Mouse (Mus musculus) embryonic facial prominence, embryonic 14.5 days (tissue): ENCODE data around the gene Pate4. TPM values are rescaled to one million over a fixed set of nuclear protein-coding genes. Genes with fewer than 3 reads are reported as not detected.

ENCODE experiments used
- ATAC-seq: fragments of 200-750 bp; cut with Nextera tagmentation; 2 replicates; pipeline ENCODE4 v1.8.0; 2017; ENCODE audit warnings: low read depth, moderate number of reproducible peaks, moderate TSS enrichment
- DNase-seq: peaks from one replicate; pipeline ENCODE4 v3.0.0-alpha.2; 2015; ENCODE audit warnings: low spot score
- H3K27ac ChIP-seq: fragments of 300-500 bp; sonication (generic); replicated peaks from 2 replicates; pipeline ENCODE4 v1.5.1; 2014; ENCODE audit warnings: low read depth, mild to moderate bottlenecking, low read length, moderate library complexity
- H3K27me3 ChIP-seq: fragments of 300-500 bp; sonication (generic); replicated peaks from 2 replicates; pipeline ENCODE4 v1.6.1; 2014; ENCODE audit warnings: low read length; ENCODE audit not compliant: control insufficient read depth, insufficient read depth
- H3K36me3 ChIP-seq: fragments of 300-500 bp; sonication (generic); 2 replicates; pipeline ENCODE4 v1.6.1; 2014; ENCODE audit warnings: low read length, mixed read lengths; ENCODE audit not compliant: control insufficient read depth, insufficient read depth
- H3K4me1 ChIP-seq: fragments of 300-500 bp; sonication (generic); 2 replicates; pipeline ENCODE4 v1.6.1; 2014; ENCODE audit warnings: antibody characterized with exemption, low read length; ENCODE audit not compliant: control insufficient read depth, insufficient read depth
- H3K4me2 ChIP-seq: fragments of 300-500 bp; sonication (generic); 2 replicates; pipeline ENCODE4 v1.6.1; 2014; ENCODE audit warnings: low read depth, mild to moderate bottlenecking, low read length, moderate library complexity, mixed read lengths
- H3K4me3 ChIP-seq: fragments of 300-500 bp; sonication (generic); 2 replicates; pipeline ENCODE4 v1.5.1; 2014; ENCODE audit warnings: low read depth, mild to moderate bottlenecking, low read length
- H3K9ac ChIP-seq: fragments of 300-500 bp; sonication (generic); 2 replicates; pipeline ENCODE4 v1.6.1; 2014; ENCODE audit warnings: low read depth, mild to moderate bottlenecking, low read length, moderate library complexity, mixed read lengths
- H3K9me3 ChIP-seq: fragments of 300-500 bp; sonication (generic); 2 replicates; pipeline ENCODE4 v1.6.1; 2016; ENCODE audit warnings: low read length; ENCODE audit not compliant: control insufficient read depth
- WGBS: fragments of 180-500 bp; shearing (Covaris S2); extraction: QIAGEN DNeasy Blood & Tissue Kit; methylation state at CpG from one replicate; pipeline ENCODE4 v1.1.7; 2014; 5-methylcytosine and 5-hydroxymethylcytosine counted together
- polyA plus RNA-seq: library from polyadenylated mRNA; unstranded; fragments of >200 nt; fragmentation: Nextera tagmentation; extraction: Ambion mirVana; gene quantifications from 2 replicates; pipeline ENCODE4 v1.2.1, GENCODE M21; 2014

The Pate4 gene
- polyA plus RNA-seq, 1 experiment from 2014 or later, result not detected

GRCm38 (mm10) chr9:35570663-35571062, 41.1 kb downstream of the Pate4 start:
- peak overlapping the region; percentile 87; the same call in 1 of the 2 replicates for H3K27ac ChIP-seq
- H3K9ac ChIP-seq, result peak overlapping the region; percentile 71
- H3K9me3 ChIP-seq, result no peaks in the 10 kb centered on the region
- H3K4me1 ChIP-seq, result peaks cover 6% of the 10 kb centered on the region; the same call in 1 of the 2 replicates
- H3K4me2 ChIP-seq, result peak overlapping the region; percentile 75
- DNase-seq (no peak), ATAC-seq (no peak)
- peaks cover 11% of the 10 kb centered on the region for H3K27me3 ChIP-seq
- 9% methylated on average over 5 of the region's 5 CpGs for WGBS
- peak overlapping the region; percentile 83 for H3K4me3 ChIP-seq
- peaks cover 27% of the 10 kb centered on the region for H3K36me3 ChIP-seq

GRCm38 (mm10) chr9:35569571-35570534, 41.9 kb downstream of the Pate4 start, which contains the start of the genes Pate2 and Hyls1:
TSS of gene Pate2 (plus strand) at chr9:35570284.
TSS of gene Hyls1 (minus strand) at chr9:35570398.
- Histone ChIP-seq H3K9me3 (no peaks in the 10 kb centered on the region), H3K4me2 (peak within 1 kb of the TSS; percentile 75), H3K36me3 (peaks cover 35% of the 10 kb centered on the region), H3K27me3 (peaks cover 7% of the 10 kb centered on the region), H3K4me1 (peaks cover 6% of the 10 kb centered on the region; the same call in 1 of the 2 replicates), H3K27ac (peak within 1 kb of the TSS; percentile 87), H3K4me3 (peak within 1 kb of the TSS; percentile 83), H3K9ac (peak within 1 kb of the TSS; percentile 85)
- peak; percentile 99 for DNase-seq
- peak; percentile 98 for ATAC-seq
- WGBS, result under 1% methylated on average over 82 of the region's 86 CpGs

DNA sequence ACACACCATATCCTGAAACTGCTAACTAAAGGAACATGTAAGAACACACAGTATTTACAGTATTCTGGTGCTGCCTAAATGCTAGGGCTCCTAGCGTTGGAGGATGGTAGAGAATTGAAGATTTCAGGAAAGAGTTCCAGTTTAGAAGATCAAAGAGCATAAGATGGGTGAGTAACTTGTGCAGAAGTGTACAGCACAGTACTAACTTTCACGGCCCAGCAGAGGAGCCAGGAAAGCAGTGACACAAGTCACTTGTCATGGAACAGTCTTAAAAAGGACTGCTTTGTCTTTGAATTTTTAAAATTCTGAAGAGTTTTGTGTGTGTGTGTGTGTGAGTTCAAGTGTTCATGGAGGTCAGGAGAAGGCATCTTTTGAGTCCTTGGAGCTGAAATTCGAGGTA, 43.7 kb downstream of the Pate4 start:
- Histone ChIP-seq H3K27ac (no peak overlapping the region), H3K4me1 (peaks cover 6% of the 10 kb centered on the region; the same call in 1 of the 2 replicates), H3K36me3 (peaks cover 45% of the 10 kb centered on the region), H3K9me3 (no peaks in the 10 kb centered on the region), H3K9ac (no peak overlapping the region), H3K4me2 (no peak overlapping the region), H3K4me3 (no peak overlapping the region), H3K27me3 (no peaks in the 10 kb centered on the region)
- 81% methylated on average over 3 of the region's 3 CpGs for WGBS
- no peak for ATAC-seq
- no peak for DNase-seq

GRCm38 (mm10) chr9:35564536-35565240, 47.1 kb downstream of the Pate4 start:
- no peak for DNase-seq
- H3K27ac ChIP-seq, result no peak overlapping the region
- H3K4me3 ChIP-seq, result no peak overlapping the region
- H3K4me1 ChIP-seq, result peaks cover 14% of the 10 kb centered on the region
- peaks cover 58% of the 10 kb centered on the region for H3K36me3 ChIP-seq
- H3K27me3 ChIP-seq, result no peaks in the 10 kb centered on the region
- ATAC-seq, result no peak
- H3K9ac ChIP-seq, result no peak overlapping the region
- 89% methylated on average over 5 of the region's 5 CpGs for WGBS
- H3K4me2 ChIP-seq, result no peak overlapping the region
- no peaks in the 10 kb centered on the region for H3K9me3 ChIP-seq

DNA sequence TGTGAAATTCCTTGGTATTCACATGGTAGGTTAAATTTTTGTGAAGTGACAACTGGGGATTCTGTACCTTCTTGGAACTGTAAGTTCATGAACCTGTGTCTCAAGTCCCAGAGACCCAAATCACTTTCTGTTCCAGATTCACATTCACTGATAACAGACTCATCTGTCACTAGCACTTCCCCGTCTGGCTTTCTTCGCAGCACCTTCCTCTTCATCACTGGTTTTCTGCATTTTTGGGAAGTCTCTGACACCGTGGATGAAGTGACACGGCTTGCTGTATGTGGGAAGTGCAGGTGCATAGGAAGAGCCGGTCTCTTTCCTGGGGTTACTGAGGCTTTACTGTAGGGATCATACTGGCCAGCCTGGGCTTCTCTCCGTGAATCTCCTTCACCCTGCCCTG, 50.2 kb downstream of the Pate4 start:
- 92% methylated on average over 6 of the region's 6 CpGs for WGBS
- Histone ChIP-seq H3K4me2 (no peak overlapping the region), H3K9ac (no peak overlapping the region), H3K4me1 (peaks cover 8% of the 10 kb centered on the region), H3K4me3 (no peak overlapping the region), H3K9me3 (no peaks in the 10 kb centered on the region), H3K36me3 (peaks cover 41% of the 10 kb centered on the region), H3K27me3 (no peaks in the 10 kb centered on the region), H3K27ac (no peak overlapping the region)
- DNase-seq (no peak), ATAC-seq (no peak)

- no peak overlapping the region for H3K4me2 ChIP-seq
- no peak for DNase-seq
- no peak for ATAC-seq
- H3K4me3 ChIP-seq, result no peak overlapping the region
- no peaks in the 10 kb centered on the region for H3K27me3 ChIP-seq
- WGBS, result 93% methylated on average over 11 of the region's 11 CpGs
- no peak overlapping the region for H3K9ac ChIP-seq
- no peak overlapping the region for H3K27ac ChIP-seq
- peaks cover 8% of the 10 kb centered on the region for H3K4me1 ChIP-seq
- no peaks in the 10 kb centered on the region for H3K9me3 ChIP-seq
- H3K36me3 ChIP-seq, result peaks cover 36% of the 10 kb centered on the region
Measured at GRCm38 (mm10) chr9:35561076-35561475, 50.7 kb downstream of the Pate4 start.

GRCm38 (mm10) chr9:35559009-35559890, 52.5 kb downstream of the Pate4 start:
- peak overlapping the region; percentile 61 for H3K4me3 ChIP-seq
- H3K36me3 ChIP-seq, result peaks cover 18% of the 10 kb centered on the region
- peaks cover 8% of the 10 kb centered on the region for H3K4me1 ChIP-seq
- H3K9me3 ChIP-seq, result no peaks in the 10 kb centered on the region
- DNase-seq, result peak; percentile 97
- H3K4me2 ChIP-seq, result peak overlapping the region; percentile 99
- H3K27ac ChIP-seq, result peak overlapping the region; percentile 73
- peak overlapping the region; percentile 76 for H3K9ac ChIP-seq
- peak; percentile 93 for ATAC-seq
- WGBS, result 2% methylated on average over 31 of the region's 31 CpGs
- no peaks in the 10 kb centered on the region for H3K27me3 ChIP-seq
